Mouse (Mus musculus) myocyte (in vitro differentiated cells): ENCODE measurements around the gene Galnt18. TPM values are rescaled to one million over a fixed set of nuclear protein-coding genes. Genes with fewer than 3 reads are reported as not detected.

Source experiments
- H3K27me3 ChIP-seq: one replicate; pipeline ENCODE4 v1.6.1; 2011; ENCODE audit not compliant: control insufficient read depth, insufficient read depth, insufficient read length
- H3K36me3 ChIP-seq: one replicate; pipeline ENCODE4 v1.6.1; 2011; ENCODE audit not compliant: control insufficient read depth, insufficient read depth
- H3K4me2 ChIP-seq: one replicate; pipeline ENCODE4 v1.6.1; 2011; ENCODE audit warnings: low read depth, control low read depth
- H3K4me3 ChIP-seq: one replicate; pipeline ENCODE4 v1.5.1; 2011; ENCODE audit warnings: mild to moderate bottlenecking, control low read depth, moderate library complexity
- H3K79me2 ChIP-seq: one replicate; pipeline ENCODE4 v1.6.1; 2011; ENCODE audit not compliant: control insufficient read depth, insufficient read depth
- H3ac ChIP-seq: one replicate; pipeline ENCODE4 v1.6.1; 2011; ENCODE audit not compliant: control insufficient read depth, insufficient read length
- CEBPB ChIP-seq: IDR thresholded peaks from 2 replicates; pipeline ENCODE4 v1.6.1; 2011; ENCODE audit warnings: mild to moderate bottlenecking, moderate library complexity; ENCODE audit not compliant: poor library complexity, insufficient read depth, severe bottlenecking
- E2F4 ChIP-seq: IDR thresholded peaks from one replicate; pipeline ENCODE4 v1.6.1; 2011; ENCODE audit warnings: mild to moderate bottlenecking, control low read depth, moderate library complexity; ENCODE audit not compliant: insufficient read depth
- MAX ChIP-seq: IDR thresholded peaks from one replicate; pipeline ENCODE4 v1.6.1; 2011; ENCODE audit warnings: low read depth, mild to moderate bottlenecking, control low read depth
- MYOD1 ChIP-seq, 3 experiments: IDR thresholded peaks; one replicate each; pipeline ENCODE4 v1.6.1; 2011; ENCODE audit warnings: control low read depth in 2 of 3, low read depth in 2 of 3, mild to moderate bottlenecking in 2 of 3, moderate library complexity in 1 of 3; ENCODE audit not compliant: insufficient read length in 2 of 3, control insufficient read depth in 1 of 3
- MYOG ChIP-seq, 3 experiments: IDR thresholded peaks; one replicate each; pipeline ENCODE4 v1.6.1; 2011; ENCODE audit warnings: control low read depth in 2 of 3, low read depth in 2 of 3, mild to moderate bottlenecking in 2 of 3; ENCODE audit not compliant: insufficient read length in 2 of 3, control insufficient read depth in 1 of 3, insufficient read depth in 1 of 3
- POLR2A ChIP-seq: IDR thresholded peaks from one replicate; pipeline ENCODE4 v1.6.1; 2011; ENCODE audit warnings: low read depth, mild to moderate bottlenecking, control low read depth, moderate library complexity; ENCODE audit not compliant: insufficient read length
- POLR2AphosphoS2 ChIP-seq: IDR thresholded peaks from one replicate; pipeline ENCODE4 v1.6.1; 2011; ENCODE audit warnings: low read depth, control low read depth; ENCODE audit not compliant: insufficient read length
- REST ChIP-seq: IDR thresholded peaks from one replicate; pipeline ENCODE4 v1.6.1; 2011; ENCODE audit warnings: mild to moderate bottlenecking, control low read depth, moderate library complexity; ENCODE audit not compliant: insufficient read depth, insufficient read length
- SRF ChIP-seq: IDR thresholded peaks from one replicate; pipeline ENCODE4 v1.6.1; 2011; ENCODE audit warnings: low read depth; ENCODE audit not compliant: control insufficient read depth, insufficient read length
- TCF12 ChIP-seq: IDR thresholded peaks from one replicate; pipeline ENCODE4 v1.6.1; 2011; ENCODE audit warnings: mild to moderate bottlenecking, control low read depth; ENCODE audit not compliant: poor library complexity, insufficient read depth, severe bottlenecking
- TCF3 ChIP-seq: IDR thresholded peaks from one replicate; pipeline ENCODE4 v1.6.1; 2011; ENCODE audit warnings: low read depth, control low read depth; ENCODE audit not compliant: insufficient read length
- USF1 ChIP-seq: IDR thresholded peaks from one replicate; pipeline ENCODE4 v1.6.1; 2011; ENCODE audit warnings: low read depth, mild to moderate bottlenecking, control low read depth, moderate library complexity
- polyA plus RNA-seq: library from polyadenylated mRNA; unstranded; fragments of >200 nt; fragmentation: generic; extraction: Trizol; gene quantifications from one replicate; pipeline ENCODE4 v1.2.1, GENCODE M21; 2012; ENCODE audit warnings: missing spikeins

The Galnt18 gene
- polyA plus RNA-seq, 1 experiment: 16.4 TPM

DNA sequence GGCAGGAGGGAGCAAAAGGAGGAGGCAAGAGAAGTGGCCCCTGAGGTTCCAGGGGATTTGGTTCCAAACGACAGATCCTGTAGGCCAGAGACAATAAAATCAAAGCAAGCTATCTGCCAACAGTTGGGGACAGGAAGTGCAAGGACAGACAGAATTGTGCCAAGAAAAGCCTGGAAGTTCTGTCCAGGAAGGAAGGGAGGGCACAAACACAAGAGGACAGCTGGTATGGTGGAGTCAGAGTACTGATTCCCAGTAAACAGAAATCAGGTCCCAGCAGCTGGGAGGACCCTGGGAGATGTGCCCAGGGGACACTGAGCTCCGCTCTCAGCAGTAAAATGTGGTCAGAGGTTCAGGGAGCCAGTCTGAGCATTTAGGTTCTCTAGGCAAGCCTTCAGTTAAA is 38.2 kb downstream of the Galnt18 start:
- no peaks in the 10 kb centered on the region for H3K36me3 ChIP-seq
- no peaks in the 10 kb centered on the region for H3K79me2 ChIP-seq
- no peak overlapping the region for H3K4me3 ChIP-seq
- no peaks in the 10 kb centered on the region for H3K27me3 ChIP-seq
- H3K4me2 ChIP-seq: no peak overlapping the region
- no peak for TF ChIP-seq REST
- TF ChIP-seq MAX: no peak
- peak in 1 of 3 experiments; percentile 42 for TF ChIP-seq MYOG (IDR thresholded peaks at IDR 0.05; ENCODE audit: control insufficient read depth in 1 of 3, insufficient read depth in 1 of 3, insufficient read length in 2 of 3, low read depth in 2 of 3)
- TF ChIP-seq MYOD1 (IDR thresholded peaks at IDR 0.05; ENCODE audit: control insufficient read depth in 1 of 3, insufficient read length in 2 of 3, low read depth in 2 of 3): peak in 2 of 3 experiments; percentile 22 to 24
- no peak overlapping the region for H3ac ChIP-seq

DNA sequence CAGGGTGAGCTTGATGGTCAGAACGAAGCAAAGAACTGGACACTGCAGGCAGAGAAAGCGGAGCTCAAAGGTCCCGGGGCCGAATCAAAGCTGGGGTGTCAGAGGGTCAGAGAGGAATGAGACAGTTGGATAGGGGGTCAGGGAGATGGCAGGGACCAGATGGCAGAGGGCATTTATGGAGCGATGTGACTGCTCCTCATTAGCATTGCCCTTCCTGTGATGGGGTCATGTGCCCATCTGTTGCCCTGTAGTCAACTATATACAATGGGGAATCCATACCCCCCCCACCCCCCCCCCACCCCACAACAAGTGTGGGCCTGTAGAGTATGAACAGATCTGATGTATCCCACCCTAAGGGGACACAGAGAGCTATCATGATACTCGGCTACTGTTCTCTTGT is 39.7 kb downstream of the Galnt18 start:
- Histone ChIP-seq H3K4me3 (no peak overlapping the region), H3K27me3 (no peaks in the 10 kb centered on the region), H3K79me2 (no peaks in the 10 kb centered on the region), H3K36me3 (no peaks in the 10 kb centered on the region), H3ac (no peak overlapping the region), H3K4me2 (no peak overlapping the region)
- TF ChIP-seq POLR2AphosphoS2 (no peak), MAX (no peak), SRF (no peak), TCF12 (no peak), USF1 (no peak), CEBPB (no peak), MYOD1 (IDR thresholded peaks at IDR 0.05; ENCODE audit: control insufficient read depth in 1 of 3, insufficient read length in 2 of 3, low read depth in 2 of 3) (no peak), REST (no peak), TCF3 (no peak), POLR2A (no peak), MYOG (IDR thresholded peaks at IDR 0.05; ENCODE audit: control insufficient read depth in 1 of 3, insufficient read depth in 1 of 3, insufficient read length in 2 of 3, low read depth in 2 of 3) (no peak), E2F4 (no peak)

DNA sequence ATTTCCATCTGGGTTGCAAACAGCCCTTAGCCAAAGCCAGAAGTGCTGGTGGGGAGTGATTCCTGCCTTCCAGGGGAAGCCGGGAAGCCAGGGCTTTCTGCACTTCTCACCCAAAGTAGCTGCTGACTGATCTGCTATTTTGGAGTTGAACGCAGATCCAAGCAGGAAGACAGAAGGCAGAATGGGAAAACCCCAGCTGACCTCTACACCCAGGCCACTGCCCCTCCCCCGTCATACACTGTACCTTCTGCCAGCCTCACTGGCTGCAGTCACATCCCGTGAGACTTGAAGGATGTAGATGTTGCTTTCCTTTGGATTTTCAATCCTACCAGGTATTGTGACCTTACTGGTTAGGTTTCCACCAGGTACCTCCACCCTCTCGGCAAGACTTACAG is 40.4 kb downstream of the Galnt18 start:
- Histone ChIP-seq H3K4me2 (no peak overlapping the region), H3ac (no peak overlapping the region), H3K36me3 (no peaks in the 10 kb centered on the region), H3K79me2 (no peaks in the 10 kb centered on the region), H3K27me3 (no peaks in the 10 kb centered on the region), H3K4me3 (no peak overlapping the region)
- TF ChIP-seq MYOD1 (IDR thresholded peaks at IDR 0.05; ENCODE audit: control insufficient read depth in 1 of 3, insufficient read length in 2 of 3, low read depth in 2 of 3) (no peak), TCF3 (no peak), POLR2AphosphoS2 (no peak), USF1 (no peak), MYOG (IDR thresholded peaks at IDR 0.05; ENCODE audit: control insufficient read depth in 1 of 3, insufficient read depth in 1 of 3, insufficient read length in 2 of 3, low read depth in 2 of 3) (no peak), MAX (no peak), CEBPB (no peak), REST (no peak), E2F4 (no peak), POLR2A (no peak), TCF12 (no peak), SRF (no peak)

DNA sequence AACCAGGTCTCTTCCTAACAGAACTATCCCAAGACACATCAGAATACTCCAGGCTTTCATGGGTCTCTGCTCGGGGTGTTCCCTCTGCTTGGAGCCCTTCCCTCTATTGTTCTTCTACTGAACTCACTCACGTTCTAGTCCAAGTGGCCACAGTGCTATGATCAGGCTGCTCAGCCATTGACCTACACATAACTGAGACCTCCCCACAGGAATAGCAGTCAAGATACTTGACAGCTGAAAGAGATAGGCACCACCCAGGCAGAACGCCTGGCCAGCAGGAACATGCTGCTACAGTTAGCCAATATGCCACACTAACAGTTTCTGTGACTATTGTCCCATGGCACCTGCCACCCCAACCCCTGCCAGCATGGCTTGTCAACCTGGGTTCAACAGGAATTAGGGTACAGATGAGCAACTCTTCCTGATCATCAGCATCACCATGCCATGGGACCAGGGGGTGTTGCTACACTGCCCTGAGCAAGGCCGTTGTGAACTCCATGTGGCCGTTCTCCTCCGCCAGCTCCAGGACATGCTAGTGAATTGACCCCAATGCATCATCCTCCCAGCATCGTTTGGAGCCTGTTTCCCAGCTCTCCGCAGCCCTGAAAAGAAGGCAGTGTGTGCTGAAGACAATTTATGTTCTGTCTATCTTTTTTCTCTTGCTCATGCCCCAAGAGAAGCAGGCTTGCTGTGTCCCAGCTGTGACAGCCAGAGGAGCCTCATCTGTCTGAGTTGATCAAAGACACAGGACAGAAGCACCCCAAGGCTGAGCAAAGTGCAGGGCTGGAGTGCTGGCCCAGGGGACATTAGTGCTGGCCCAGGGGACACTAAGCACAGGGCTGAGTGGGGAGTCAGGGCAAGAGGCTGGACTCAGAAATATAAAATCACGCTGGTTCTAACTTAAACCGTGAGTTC is 41.1 kb downstream of the Galnt18 start:
- TF ChIP-seq TCF3: no peak
- TF ChIP-seq MYOG (IDR thresholded peaks at IDR 0.05; ENCODE audit: control insufficient read depth in 1 of 3, insufficient read depth in 1 of 3, insufficient read length in 2 of 3, low read depth in 2 of 3): peak in 1 of 3 experiments; percentile 15
- peak in 1 of 3 experiments; percentile 29 for TF ChIP-seq MYOD1 (IDR thresholded peaks at IDR 0.05; ENCODE audit: control insufficient read depth in 1 of 3, insufficient read length in 2 of 3, low read depth in 2 of 3)
- H3ac ChIP-seq: no peak overlapping the region
- no peak overlapping the region for H3K4me2 ChIP-seq
- H3K79me2 ChIP-seq: no peaks in the 10 kb centered on the region
- H3K4me3 ChIP-seq: no peak overlapping the region
- no peaks in the 10 kb centered on the region for H3K36me3 ChIP-seq
- H3K27me3 ChIP-seq: no peaks in the 10 kb centered on the region

DNA sequence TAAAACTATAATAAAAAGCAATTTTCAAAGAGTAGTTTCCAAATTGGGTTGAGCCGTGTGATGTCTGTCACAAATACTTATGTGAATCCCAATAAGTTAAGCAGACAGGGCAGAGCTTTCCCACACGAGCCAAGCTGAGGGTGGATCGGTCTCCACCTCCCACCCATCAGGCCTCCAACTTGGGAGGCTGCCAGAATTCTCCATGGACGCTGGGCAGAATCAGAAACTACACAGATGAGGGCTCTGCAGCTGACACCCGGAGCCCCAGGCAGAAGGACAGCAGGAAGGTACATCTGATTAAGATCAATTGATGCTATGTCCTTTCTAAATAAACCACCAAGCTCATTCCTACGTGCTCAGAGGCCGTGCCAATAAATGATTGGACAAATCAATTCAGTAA is 42.4 kb downstream of the Galnt18 start:
- H3ac ChIP-seq: no peak overlapping the region
- H3K27me3 ChIP-seq: no peaks in the 10 kb centered on the region
- no peaks in the 10 kb centered on the region for H3K36me3 ChIP-seq
- no peaks in the 10 kb centered on the region for H3K79me2 ChIP-seq
- no peak overlapping the region for H3K4me3 ChIP-seq
- TF ChIP-seq POLR2A: no peak
- TF ChIP-seq CEBPB: no peak
- no peak for TF ChIP-seq USF1
- no peak for TF ChIP-seq MYOD1 (IDR thresholded peaks at IDR 0.05; ENCODE audit: control insufficient read depth in 1 of 3, insufficient read length in 2 of 3, low read depth in 2 of 3)
- TF ChIP-seq MYOG (IDR thresholded peaks at IDR 0.05; ENCODE audit: control insufficient read depth in 1 of 3, insufficient read depth in 1 of 3, insufficient read length in 2 of 3, low read depth in 2 of 3): no peak
- TF ChIP-seq TCF12: no peak
- no peak overlapping the region for H3K4me2 ChIP-seq
